Mouse (Mus musculus) liver, postnatal 0 days (tissue): Measurements from ENCODE around the gene Cacna2d2. TPM values are rescaled to one million over a fixed set of nuclear protein-coding genes. Genes with fewer than 3 reads are reported as not detected.

Experiments
- ATAC-seq: fragments of 200-750 bp; cut with Nextera tagmentation; 2 replicates; pipeline ENCODE4 v1.8.0; 2017; ENCODE audit warnings: mild to moderate bottlenecking, moderate library complexity
- DNase-seq: peaks from one replicate; pipeline ENCODE4 v3.0.0-alpha.2; 2016
- H3K27ac ChIP-seq: fragments of 300-500 bp; sonication (generic); 2 replicates; pipeline ENCODE4 v1.5.1; 2014; ENCODE audit warnings: antibody characterized with exemption, moderate library complexity, mild to moderate bottlenecking, low read depth
- H3K27me3 ChIP-seq: fragments of 300-500 bp; sonication (generic); 2 replicates; pipeline ENCODE4 v1.6.1; 2014; ENCODE audit warnings: low read length, control low read depth, mixed read lengths; ENCODE audit not compliant: insufficient read depth
- H3K36me3 ChIP-seq: fragments of 300-500 bp; sonication (generic); replicated peaks from 2 replicates; pipeline ENCODE4 v1.6.1; 2014; ENCODE audit warnings: mild to moderate bottlenecking, control low read depth, low read length, moderate library complexity, mixed read lengths; ENCODE audit not compliant: insufficient read depth
- H3K4me1 ChIP-seq: fragments of 300-500 bp; sonication (generic); 2 replicates; pipeline ENCODE4 v1.6.1; 2014; ENCODE audit warnings: antibody characterized with exemption, mild to moderate bottlenecking, control low read depth; ENCODE audit not compliant: insufficient read depth
- H3K4me2 ChIP-seq: fragments of 300-500 bp; sonication (generic); 2 replicates; pipeline ENCODE4 v1.6.1; 2014; ENCODE audit warnings: low read depth, mild to moderate bottlenecking, low read length, moderate library complexity, mixed read lengths
- H3K4me3 ChIP-seq: fragments of 300-500 bp; sonication (generic); 2 replicates; pipeline ENCODE4 v1.5.1; 2014; ENCODE audit warnings: low read depth, low read length
- H3K9ac ChIP-seq: fragments of 300-500 bp; sonication (generic); replicated peaks from 2 replicates; pipeline ENCODE4 v1.6.1; 2014; ENCODE audit warnings: mild to moderate bottlenecking, moderate library complexity
- H3K9me3 ChIP-seq: fragments of 300-500 bp; sonication (generic); 2 replicates; pipeline ENCODE4 v1.6.1; 2016; ENCODE audit warnings: mild to moderate bottlenecking, control low read depth, low read length, mixed read lengths
- CTCF ChIP-seq: sonication (generic); IDR thresholded peaks from 2 replicates; pipeline ENCODE4 v1.5.1; 2016; ENCODE audit warnings: antibody characterized with exemption, low read depth
- EP300 ChIP-seq: IDR thresholded peaks from 2 replicates; pipeline ENCODE4 v1.6.1; 2016; ENCODE audit warnings: antibody characterized with exemption, low read depth, mild to moderate bottlenecking
- WGBS: fragments of 180-500 bp; shearing (Covaris S2); extraction: QIAGEN DNeasy Blood & Tissue Kit; methylation state at CpG from one replicate; pipeline ENCODE4 v1.1.7; 2014; ENCODE audit not compliant: insufficient replicate concordance; 5-methylcytosine and 5-hydroxymethylcytosine counted together
- polyA plus RNA-seq: library from polyadenylated mRNA; unstranded; fragments of >200 nt; fragmentation: Nextera tagmentation; extraction: Ambion mirVana; gene quantifications from 2 replicates; pipeline ENCODE4 v1.2.1, GENCODE M21; 2015

Cacna2d2 gene
- polyA plus RNA-seq, 1 experiment from 2014 or later = not detected

DNA sequence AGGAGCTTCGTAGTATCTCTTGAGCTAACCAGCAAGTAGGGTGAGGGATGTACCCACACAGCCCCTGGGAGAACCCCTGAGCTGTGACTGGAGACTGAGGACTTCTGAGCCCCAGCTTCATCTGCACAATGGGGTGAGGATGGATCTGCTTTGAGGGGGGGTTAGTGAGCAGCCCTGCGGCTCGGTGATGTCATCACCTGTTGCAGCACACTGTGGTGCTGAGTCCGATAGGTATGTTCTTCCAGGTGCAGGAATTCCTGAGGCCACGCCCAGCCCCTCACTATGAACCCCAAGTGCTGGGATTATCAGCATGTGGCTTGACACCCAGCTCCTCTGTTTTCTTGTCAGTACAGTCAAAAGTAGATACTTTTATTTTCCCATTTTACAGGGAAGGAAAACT is 84.3 kb downstream of the Cacna2d2 start:
- Histone ChIP-seq H3K9ac (no peak overlapping the region), H3K36me3 (no peaks in the 10 kb centered on the region), H3K9me3 (no peaks in the 10 kb centered on the region), H3K4me1 (no peaks in the 10 kb centered on the region), H3K27ac (no peak overlapping the region), H3K4me2 (no peak overlapping the region), H3K27me3 (peaks cover 10% of the 10 kb centered on the region), H3K4me3 (no peak overlapping the region)
- ATAC-seq = no peak
- WGBS = 79% methylated on average over 5 of the region's 5 CpGs
- no peak for TF ChIP-seq EP300
- TF ChIP-seq CTCF = no peak
- no peak for DNase-seq

DNA sequence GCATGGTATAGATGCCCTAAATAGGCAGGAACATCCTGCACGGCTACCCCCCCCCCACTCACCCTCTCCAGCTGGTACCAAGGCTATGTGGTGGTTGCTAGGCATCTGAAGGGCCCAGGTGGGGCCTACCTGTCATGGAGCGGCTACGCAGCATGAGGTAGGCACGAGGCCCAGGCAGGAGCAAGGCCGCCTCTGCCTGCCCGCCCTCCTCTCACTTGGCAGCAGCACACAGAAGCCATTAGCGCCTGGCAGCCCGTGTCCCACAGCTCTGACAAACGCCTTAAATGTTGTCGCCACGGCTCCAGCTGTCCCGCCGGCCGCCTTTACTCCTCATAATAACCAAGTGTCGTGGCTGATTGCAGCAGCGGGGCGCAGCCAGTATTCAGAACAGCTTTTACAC is 84.9 kb downstream of the Cacna2d2 start:
- H3K27me3 ChIP-seq = peaks cover 7% of the 10 kb centered on the region
- ATAC-seq (no peak), DNase-seq (no peak)
- H3K9ac ChIP-seq = no peak overlapping the region
- no peaks in the 10 kb centered on the region for H3K9me3 ChIP-seq
- no peaks in the 10 kb centered on the region for H3K4me1 ChIP-seq
- no peaks in the 10 kb centered on the region for H3K36me3 ChIP-seq
- H3K4me3 ChIP-seq = no peak overlapping the region
- WGBS = 76% methylated on average over 17 of the region's 17 CpGs
- H3K27ac ChIP-seq = no peak overlapping the region
- no peak for TF ChIP-seq CTCF
- no peak overlapping the region for H3K4me2 ChIP-seq

- WGBS = 76% methylated on average over 6 of the region's 6 CpGs
- Histone ChIP-seq H3K4me2 (no peak overlapping the region), H3K4me3 (no peak overlapping the region), H3K9me3 (no peaks in the 10 kb centered on the region), H3K4me1 (no peaks in the 10 kb centered on the region), H3K9ac (no peak overlapping the region), H3K36me3 (no peaks in the 10 kb centered on the region), H3K27ac (no peak overlapping the region), H3K27me3 (peaks cover 3% of the 10 kb centered on the region; the same call in 1 of the 2 replicates)
- DNase-seq (no peak), ATAC-seq (no peak)
- no peak for TF ChIP-seq EP300
- TF ChIP-seq CTCF = no peak
Observed at GRCm38 (mm10) chr9:107484766-107485165, 85.4 kb downstream of the Cacna2d2 start.

- H3K4me3 ChIP-seq = no peak overlapping the region
- DNase-seq (no peak), ATAC-seq (no peak)
- no peak overlapping the region for H3K4me2 ChIP-seq
- no peak overlapping the region for H3K9ac ChIP-seq
- H3K4me1 ChIP-seq = no peaks in the 10 kb centered on the region
- TF ChIP-seq EP300 (no peak), CTCF (no peak)
- no peak overlapping the region for H3K27ac ChIP-seq
- WGBS = 66% methylated on average over 10 of the region's 10 CpGs
- no peaks in the 10 kb centered on the region; the same call in 1 of the 2 replicates for H3K27me3 ChIP-seq
- H3K9me3 ChIP-seq = no peaks in the 10 kb centered on the region
- no peaks in the 10 kb centered on the region for H3K36me3 ChIP-seq
Observed at GRCm38 (mm10) chr9:107486086-107486485, 86.7 kb downstream of the Cacna2d2 start.

DNA sequence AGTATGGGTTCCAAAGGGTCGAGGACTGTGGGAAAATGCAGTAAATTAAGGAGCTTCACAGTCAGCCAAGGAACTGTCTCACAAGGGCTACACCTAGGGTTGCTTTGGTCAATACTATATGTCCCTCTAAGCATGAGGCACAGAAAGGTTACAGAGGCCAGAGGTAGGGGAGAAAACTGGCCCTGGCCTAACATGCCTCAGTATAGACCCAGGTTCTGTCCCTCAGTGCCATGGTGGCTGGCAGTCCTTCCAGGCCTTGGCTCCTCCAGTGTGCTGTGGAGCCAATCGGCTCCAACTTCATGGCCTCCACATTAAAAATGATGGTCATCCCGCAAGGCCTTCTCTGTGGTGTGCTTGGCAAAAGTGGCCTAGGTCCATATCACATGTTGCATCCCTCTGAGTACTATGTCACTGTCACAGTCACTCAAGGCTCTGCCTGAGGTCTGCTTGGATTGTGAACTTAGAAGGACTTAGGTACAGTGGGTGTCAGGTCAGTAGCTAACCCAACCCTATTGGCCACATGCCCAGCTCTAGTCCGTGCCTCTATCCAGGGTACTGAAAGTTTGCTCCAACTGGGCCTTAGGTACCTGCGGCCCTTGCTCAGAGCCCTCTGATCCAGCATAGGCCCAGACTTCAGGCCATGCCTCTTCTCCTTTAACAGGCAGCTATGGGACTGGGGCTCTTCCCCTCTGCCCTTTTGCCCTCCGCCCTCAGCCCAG is 87.3 kb downstream of the Cacna2d2 start:
- H3K4me2 ChIP-seq = no peak overlapping the region
- no peaks in the 10 kb centered on the region for H3K36me3 ChIP-seq
- H3K9ac ChIP-seq = no peak overlapping the region
- no peaks in the 10 kb centered on the region; the same call in 1 of the 2 replicates for H3K27me3 ChIP-seq
- no peaks in the 10 kb centered on the region for H3K4me1 ChIP-seq
- ATAC-seq (peak; percentile 15; the same call in 1 of the 2 replicates), DNase-seq (peak; percentile 68)
- no peaks in the 10 kb centered on the region for H3K9me3 ChIP-seq
- TF ChIP-seq EP300 (no peak), CTCF (no peak)
- H3K4me3 ChIP-seq = no peak overlapping the region
- H3K27ac ChIP-seq = no peak overlapping the region
- WGBS = 62% methylated on average over 6 of the region's 6 CpGs

DNA sequence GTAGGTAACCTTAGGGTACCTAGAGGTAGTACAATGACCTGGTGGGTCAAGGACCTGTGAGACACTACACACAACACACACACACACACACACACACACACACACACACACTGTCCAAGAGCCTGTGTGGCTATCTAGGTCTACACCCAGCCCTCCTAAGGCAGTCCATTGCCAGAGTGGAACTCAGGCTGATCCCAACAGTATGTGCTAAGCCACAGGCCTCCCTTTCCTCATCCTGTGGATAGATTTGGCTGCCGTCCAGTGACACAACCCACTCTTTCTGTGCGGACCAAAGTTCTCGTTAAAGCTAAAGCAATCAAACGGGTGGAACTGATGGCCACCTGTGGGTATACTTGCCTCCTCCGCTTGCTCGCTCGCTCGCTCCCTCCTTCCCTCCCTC is 90.7 kb downstream of the Cacna2d2 start:
- H3K9ac ChIP-seq = no peak overlapping the region
- ATAC-seq = peak; percentile 83

More for the DNA sequence above, 90.7 kb downstream of the Cacna2d2 start:
- Histone ChIP-seq H3K4me2 (no peak overlapping the region), H3K36me3 (no peaks in the 10 kb centered on the region), H3K9me3 (no peaks in the 10 kb centered on the region), H3K27ac (no peak overlapping the region), H3K4me3 (no peak overlapping the region), H3K27me3 (no peaks in the 10 kb centered on the region; the same call in 1 of the 2 replicates), H3K4me1 (no peaks in the 10 kb centered on the region)
- 44% methylated on average over 8 of the region's 8 CpGs for WGBS
- DNase-seq = peak; percentile 66
- no peak for TF ChIP-seq CTCF
- no peak for TF ChIP-seq EP300
